Mouse (Mus musculus): ENCODE results near the gene Tspan32. TPM values are rescaled to one million over a fixed set of nuclear protein-coding genes. Genes with fewer than 3 reads are reported as not detected.

Gene Tspan32
- polyA plus RNA-seq, 1 experiment from 2014 or later: 19.5 TPM

GRCm38 (mm10) chr7:143058221-143058697 is 53.4 kb downstream of the Tspan32 start:
- H3K27ac ChIP-seq (ENCODE audit: low read depth, low read length): peak overlapping the region; percentile 95
- WGBS (ENCODE audit: insufficient replicate concordance): 19% methylated on average over 5 of the region's 5 CpGs
- H3K27me3 ChIP-seq (ENCODE audit: control insufficient read depth, insufficient read depth, low read length): no peaks in the 10 kb centered on the region
- peak overlapping the region; percentile 11; the same call in 1 of the 2 replicates for H3K4me3 ChIP-seq (ENCODE audit: low read depth, low read length)
- H3K4me1 ChIP-seq (ENCODE audit: control insufficient read depth, insufficient read depth, low read length): peaks cover 65% of the 10 kb centered on the region
- ATAC-seq (replicated peaks; ENCODE audit: insufficient number of reproducible peaks, low FRiP score, low TSS enrichment): peak; percentile 52
- H3K9ac ChIP-seq (ENCODE audit: low read depth, low read length): peak overlapping the region; percentile 59
- peak overlapping the region; percentile 96 for H3K4me2 ChIP-seq
- H3K9me3 ChIP-seq (replicated peaks; ENCODE audit: control insufficient read depth, low read length): no peaks in the 10 kb centered on the region
- H3K36me3 ChIP-seq (ENCODE audit: control insufficient read depth, insufficient read depth, low read length): peaks cover 13% of the 10 kb centered on the region

GRCm38 (mm10) chr7:143059202-143059870 is 54.5 kb downstream of the Tspan32 start:
- no peak for ATAC-seq (replicated peaks; ENCODE audit: insufficient number of reproducible peaks, low FRiP score, low TSS enrichment)
- Histone ChIP-seq H3K9ac (ENCODE audit: low read depth, low read length) (peak overlapping the region; percentile 59; the same call in 1 of the 2 replicates), H3K4me3 (ENCODE audit: low read depth, low read length) (no peak overlapping the region)

GRCm38 (mm10) chr7:143062704-143063103 is 57.9 kb downstream of the Tspan32 start:
- peaks cover 48% of the 10 kb centered on the region for H3K36me3 ChIP-seq (ENCODE audit: control insufficient read depth, insufficient read depth, low read length)
- no peaks in the 10 kb centered on the region for H3K9me3 ChIP-seq (replicated peaks; ENCODE audit: control insufficient read depth, low read length)
- ATAC-seq (replicated peaks; ENCODE audit: insufficient number of reproducible peaks, low FRiP score, low TSS enrichment): no peak
- H3K4me2 ChIP-seq: no peak overlapping the region
- 66% methylated on average over 2 of the region's 2 CpGs for WGBS (ENCODE audit: insufficient replicate concordance)
- H3K9ac ChIP-seq (ENCODE audit: low read depth, low read length): no peak overlapping the region
- H3K27me3 ChIP-seq (ENCODE audit: control insufficient read depth, insufficient read depth, low read length): no peaks in the 10 kb centered on the region
- no peak overlapping the region for H3K27ac ChIP-seq (ENCODE audit: low read depth, low read length)
- no peak overlapping the region for H3K4me3 ChIP-seq (ENCODE audit: low read depth, low read length)
- H3K4me1 ChIP-seq (ENCODE audit: control insufficient read depth, insufficient read depth, low read length): peaks cover 27% of the 10 kb centered on the region

More at GRCm38 (mm10) chr7:143059202-143059870, 54.5 kb downstream of the Tspan32 start:
- Histone ChIP-seq H3K27ac (ENCODE audit: low read depth, low read length) (peak overlapping the region; percentile 95), H3K4me1 (ENCODE audit: control insufficient read depth, insufficient read depth, low read length) (peaks cover 60% of the 10 kb centered on the region), H3K4me2 (0 out of 2 replicates have a peak overlapping the region, but pooled peaks have one; percentile 96), H3K36me3 (ENCODE audit: control insufficient read depth, insufficient read depth, low read length) (peaks cover 20% of the 10 kb centered on the region), H3K9me3 (replicated peaks; ENCODE audit: control insufficient read depth, low read length) (no peaks in the 10 kb centered on the region), H3K27me3 (ENCODE audit: control insufficient read depth, insufficient read depth, low read length) (no peaks in the 10 kb centered on the region)
- 72% methylated on average over 5 of the region's 5 CpGs for WGBS (ENCODE audit: insufficient replicate concordance)

- Histone ChIP-seq H3K9me3 (replicated peaks; ENCODE audit: control insufficient read depth, low read length) (no peaks in the 10 kb centered on the region), H3K4me2 (no peak overlapping the region), H3K4me3 (ENCODE audit: low read depth, low read length) (no peak overlapping the region), H3K9ac (ENCODE audit: low read depth, low read length) (no peak overlapping the region), H3K4me1 (ENCODE audit: control insufficient read depth, insufficient read depth, low read length) (peaks cover 17% of the 10 kb centered on the region), H3K36me3 (ENCODE audit: control insufficient read depth, insufficient read depth, low read length) (peaks cover 54% of the 10 kb centered on the region), H3K27me3 (ENCODE audit: control insufficient read depth, insufficient read depth, low read length) (no peaks in the 10 kb centered on the region), H3K27ac (ENCODE audit: low read depth, low read length) (no peak overlapping the region)
- ATAC-seq (replicated peaks; ENCODE audit: insufficient number of reproducible peaks, low FRiP score, low TSS enrichment): no peak
- 89% methylated on average over 6 of the region's 6 CpGs for WGBS (ENCODE audit: insufficient replicate concordance)
Measured at GRCm38 (mm10) chr7:143064226-143064625, 59.4 kb downstream of the Tspan32 start.

GRCm38 (mm10) chr7:143065692-143066091 is 60.8 kb downstream of the Tspan32 start:
- no peaks in the 10 kb centered on the region for H3K27me3 ChIP-seq (ENCODE audit: control insufficient read depth, insufficient read depth, low read length)
- H3K9ac ChIP-seq (ENCODE audit: low read depth, low read length): no peak overlapping the region
- H3K27ac ChIP-seq (ENCODE audit: low read depth, low read length): no peak overlapping the region
- no peak overlapping the region for H3K4me3 ChIP-seq (ENCODE audit: low read depth, low read length)
- 95% methylated on average over 2 of the region's 2 CpGs for WGBS (ENCODE audit: insufficient replicate concordance)
- ATAC-seq (replicated peaks; ENCODE audit: insufficient number of reproducible peaks, low FRiP score, low TSS enrichment): no peak
- peaks cover 16% of the 10 kb centered on the region for H3K4me1 ChIP-seq (ENCODE audit: control insufficient read depth, insufficient read depth, low read length)
- H3K9me3 ChIP-seq (replicated peaks; ENCODE audit: control insufficient read depth, low read length): no peaks in the 10 kb centered on the region
- peaks cover 52% of the 10 kb centered on the region for H3K36me3 ChIP-seq (ENCODE audit: control insufficient read depth, insufficient read depth, low read length)
- H3K4me2 ChIP-seq: no peak overlapping the region

- Histone ChIP-seq H3K36me3 (ENCODE audit: control insufficient read depth, insufficient read depth, low read length) (peaks cover 51% of the 10 kb centered on the region), H3K9me3 (replicated peaks; ENCODE audit: control insufficient read depth, low read length) (no peaks in the 10 kb centered on the region), H3K4me3 (ENCODE audit: low read depth, low read length) (no peak overlapping the region), H3K4me2 (no peak overlapping the region), H3K4me1 (ENCODE audit: control insufficient read depth, insufficient read depth, low read length) (peaks cover 15% of the 10 kb centered on the region), H3K27me3 (ENCODE audit: control insufficient read depth, insufficient read depth, low read length) (peaks cover 2% of the 10 kb centered on the region; the same call in 1 of the 2 replicates), H3K9ac (ENCODE audit: low read depth, low read length) (no peak overlapping the region), H3K27ac (ENCODE audit: low read depth, low read length) (no peak overlapping the region)
- ATAC-seq (replicated peaks; ENCODE audit: insufficient number of reproducible peaks, low FRiP score, low TSS enrichment): no peak
- 84% methylated on average over 2 of the region's 2 CpGs for WGBS (ENCODE audit: insufficient replicate concordance)
Measured at GRCm38 (mm10) chr7:143067469-143067868, 62.6 kb downstream of the Tspan32 start.

GRCm38 (mm10) chr7:143067897-143068296 is 63.1 kb downstream of the Tspan32 start:
- H3K36me3 ChIP-seq (ENCODE audit: control insufficient read depth, insufficient read depth, low read length): peaks cover 47% of the 10 kb centered on the region
- no peak overlapping the region for H3K4me3 ChIP-seq (ENCODE audit: low read depth, low read length)
- H3K27ac ChIP-seq (ENCODE audit: low read depth, low read length): peak overlapping the region; percentile 92; the same call in 1 of the 2 replicates
- peak overlapping the region; percentile 61; the same call in 1 of the 2 replicates for H3K4me2 ChIP-seq
- WGBS (ENCODE audit: insufficient replicate concordance): 88% methylated on average over 3 of the region's 3 CpGs
- H3K9me3 ChIP-seq (replicated peaks; ENCODE audit: control insufficient read depth, low read length): no peaks in the 10 kb centered on the region
- no peak for ATAC-seq (replicated peaks; ENCODE audit: insufficient number of reproducible peaks, low FRiP score, low TSS enrichment)
- no peak overlapping the region for H3K9ac ChIP-seq (ENCODE audit: low read depth, low read length)
- peaks cover 3% of the 10 kb centered on the region; the same call in 1 of the 2 replicates for H3K27me3 ChIP-seq (ENCODE audit: control insufficient read depth, insufficient read depth, low read length)
- peaks cover 15% of the 10 kb centered on the region for H3K4me1 ChIP-seq (ENCODE audit: control insufficient read depth, insufficient read depth, low read length)

GRCm38 (mm10) chr7:143068316-143068881 is 63.6 kb downstream of the Tspan32 start:
- H3K27ac ChIP-seq (ENCODE audit: low read depth, low read length): peak overlapping the region; percentile 92
- peak overlapping the region; percentile 61 for H3K4me2 ChIP-seq
- peak overlapping the region; percentile 85 for H3K4me3 ChIP-seq (ENCODE audit: low read depth, low read length)
- peak; percentile 1; the same call in 1 of the 2 replicates for ATAC-seq (replicated peaks; ENCODE audit: insufficient number of reproducible peaks, low FRiP score, low TSS enrichment)
- peaks cover 3% of the 10 kb centered on the region; the same call in 1 of the 2 replicates for H3K27me3 ChIP-seq (ENCODE audit: control insufficient read depth, insufficient read depth, low read length)
- no peaks in the 10 kb centered on the region for H3K9me3 ChIP-seq (replicated peaks; ENCODE audit: control insufficient read depth, low read length)
- WGBS (ENCODE audit: insufficient replicate concordance): 50% methylated on average over 13 of the region's 13 CpGs
- H3K36me3 ChIP-seq (ENCODE audit: control insufficient read depth, insufficient read depth, low read length): peaks cover 42% of the 10 kb centered on the region
- H3K9ac ChIP-seq (ENCODE audit: low read depth, low read length): peak overlapping the region; percentile 55
- peaks cover 15% of the 10 kb centered on the region for H3K4me1 ChIP-seq (ENCODE audit: control insufficient read depth, insufficient read depth, low read length)

All from heart, embryonic 11.5 days (tissue).